Mouse (Mus musculus) layer of hippocampus, adult 18-20 months (tissue): ENCODE data around the gene Gm28308. TPM values are rescaled to one million over a fixed set of nuclear protein-coding genes. Genes with fewer than 3 reads are reported as not detected.

Experiments used
- DNase-seq, 2 experiments: peaks; one replicate each; pipeline ENCODE4 v3.0.0; 2022; ENCODE audit warnings: low spot score in 2 of 2
- total RNA-seq, 2 experiments: library from RNA; stranded (reverse); gene quantifications; 2 replicates each; pipeline ENCODE4 v1.2.3; 2021

Gene Gm28308
- total RNA-seq, 2 experiments from 2014 or later: not detected

DNA sequence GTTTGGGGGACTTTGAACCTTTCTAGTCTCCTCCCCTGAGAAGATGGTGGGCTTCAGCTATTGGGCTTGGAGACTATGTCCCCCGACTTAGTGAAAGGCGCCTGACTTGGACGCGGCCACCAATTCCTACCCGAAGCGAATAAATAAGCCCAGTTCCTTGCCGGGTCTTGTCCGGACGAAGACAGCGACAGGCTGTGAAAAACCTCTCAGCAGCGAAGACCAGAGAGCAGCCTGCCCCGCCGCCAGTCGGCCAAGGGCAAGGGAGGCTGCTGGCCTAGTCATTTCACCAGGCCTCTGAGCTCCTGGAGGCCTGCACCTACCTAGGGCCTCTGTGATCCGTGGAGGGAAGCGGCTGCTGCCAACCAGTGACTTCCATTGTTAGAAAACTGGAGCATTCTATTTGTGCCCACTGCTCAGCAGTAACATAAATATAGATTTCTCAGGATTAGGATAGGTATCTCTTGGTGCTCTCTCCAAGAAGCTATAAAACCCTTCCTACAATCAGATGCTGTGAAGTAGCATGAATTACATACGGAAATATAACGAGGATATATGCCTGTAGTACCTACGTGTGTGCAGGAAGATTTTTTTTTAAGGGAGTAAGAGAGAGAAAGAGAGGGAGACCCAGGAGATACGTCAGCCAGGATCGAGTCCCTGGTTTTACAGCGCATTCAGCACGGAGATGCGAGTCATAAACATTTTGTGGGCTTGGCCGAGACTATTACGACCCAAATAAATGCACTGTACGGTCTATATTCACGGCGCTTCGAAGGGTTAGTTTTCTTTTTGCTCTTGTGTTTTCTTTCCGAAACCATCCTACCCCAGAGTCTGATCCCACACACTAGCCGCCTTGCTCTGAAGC is 7.1 kb upstream of the Gm28308 start:
- DNase-seq: no peak

DNA sequence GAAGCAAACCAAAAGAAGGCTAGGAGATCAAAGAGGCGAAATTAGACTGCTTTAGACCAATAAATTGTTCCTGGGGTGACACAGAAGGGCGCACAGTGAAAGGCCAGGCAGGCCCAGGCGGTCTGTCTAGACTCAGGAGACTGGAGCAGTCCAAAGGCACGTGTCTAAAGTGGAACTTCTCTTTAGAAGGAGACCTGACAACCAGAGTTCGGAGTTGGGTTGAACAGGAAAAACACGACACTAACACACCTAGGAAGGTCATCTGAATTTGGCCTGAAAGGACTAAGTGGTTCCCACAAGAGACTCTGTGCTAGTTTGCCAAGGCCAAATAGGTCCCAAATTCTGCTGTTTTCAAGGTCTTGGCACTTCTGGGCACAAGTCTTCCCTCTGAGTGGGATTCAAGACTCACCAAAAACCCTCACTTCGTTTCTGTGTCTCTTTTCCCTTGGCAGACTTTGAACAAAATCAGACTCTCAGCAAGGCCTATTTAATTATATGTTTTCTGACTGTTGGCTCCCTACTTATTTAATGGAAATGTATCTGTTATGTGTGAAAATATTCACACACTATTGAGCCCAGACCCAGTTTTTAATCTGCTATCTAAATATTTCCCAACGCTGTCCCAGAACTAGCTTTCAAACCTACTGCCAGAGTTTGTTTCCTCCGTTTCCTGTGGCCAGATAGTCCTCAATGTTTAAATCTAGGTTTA is 6.2 kb upstream of the Gm28308 start:
- DNase-seq: no peak

DNA sequence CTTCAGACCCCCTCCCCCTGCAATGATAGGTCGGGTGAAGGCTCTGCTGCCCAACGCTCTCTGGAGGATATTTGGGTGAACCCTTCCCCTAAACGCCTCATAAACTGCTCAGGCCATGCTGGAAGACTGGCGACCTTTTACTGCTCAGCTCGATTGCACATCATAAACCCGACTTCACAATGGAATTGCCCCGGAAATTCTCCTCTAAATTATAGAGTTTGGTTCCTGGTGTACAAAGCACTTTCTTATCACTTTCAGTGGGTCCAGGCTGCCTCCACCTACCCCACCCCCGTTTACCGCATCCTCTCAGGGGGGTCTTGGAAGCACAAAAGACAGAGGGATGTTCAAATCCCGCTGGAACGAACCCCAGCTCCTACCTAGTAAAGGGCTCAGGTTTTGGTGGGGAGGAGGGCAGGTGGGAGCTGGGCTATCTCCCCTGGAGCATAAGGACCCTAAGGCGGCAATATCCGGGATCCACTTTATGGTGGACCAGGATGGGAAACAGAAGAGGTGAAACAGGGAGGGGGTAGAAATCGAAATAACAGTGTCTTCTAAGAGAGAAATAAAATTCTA is 5.6 kb upstream of the Gm28308 start:
- DNase-seq: no peak

DNA sequence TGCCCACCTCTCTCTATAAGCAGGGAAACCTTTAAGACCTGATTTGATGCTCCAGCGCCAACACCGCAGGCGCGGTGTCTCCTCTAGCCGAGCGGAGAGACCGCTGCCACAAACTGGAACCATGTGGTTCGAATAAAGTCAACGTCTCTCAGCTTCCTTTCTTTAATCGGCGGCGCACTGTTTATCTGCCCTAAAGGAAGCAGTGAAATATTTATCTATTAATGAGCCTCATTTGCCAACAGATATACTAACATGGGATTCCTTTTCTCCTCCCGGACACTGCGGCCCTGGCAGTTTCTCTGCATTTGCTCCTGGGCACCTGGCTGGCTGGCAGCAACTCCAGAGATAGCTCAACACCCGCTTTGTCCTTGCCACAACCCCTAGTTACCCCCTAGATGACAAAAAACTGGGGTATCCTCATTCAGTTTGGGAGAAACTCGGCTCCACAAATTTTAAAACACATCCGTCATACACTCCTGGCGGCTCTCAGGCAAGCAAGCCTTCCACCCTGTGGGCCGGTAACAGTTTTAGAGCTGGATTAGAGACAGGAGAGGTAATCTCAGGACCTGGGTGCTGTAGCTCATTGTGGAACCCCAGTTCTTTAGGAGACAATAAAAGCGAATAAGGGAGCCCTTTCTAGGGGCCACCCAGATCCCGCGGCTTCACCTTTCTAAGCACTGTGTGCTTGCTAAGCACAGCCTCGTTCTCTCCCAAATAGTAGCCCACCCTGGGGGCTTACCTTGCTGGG is 4.9 kb upstream of the Gm28308 start:
- DNase-seq: no peak

DNA sequence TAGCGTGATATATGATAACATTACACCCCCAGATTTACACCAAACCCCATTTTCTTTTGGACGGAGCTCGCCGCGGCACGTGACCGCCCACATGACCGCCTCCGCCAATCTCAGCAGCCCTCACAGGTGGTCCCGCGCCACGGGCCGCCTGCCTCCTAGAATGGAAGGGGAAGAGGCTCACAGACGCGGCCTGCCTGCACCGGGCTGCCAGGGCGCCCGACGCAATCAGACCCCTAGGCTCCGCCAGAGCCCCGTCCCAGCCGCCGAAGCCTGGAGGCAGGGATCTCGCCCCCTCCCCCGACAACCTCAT is 4.3 kb upstream of the Gm28308 start:
- no peak for DNase-seq

DNA sequence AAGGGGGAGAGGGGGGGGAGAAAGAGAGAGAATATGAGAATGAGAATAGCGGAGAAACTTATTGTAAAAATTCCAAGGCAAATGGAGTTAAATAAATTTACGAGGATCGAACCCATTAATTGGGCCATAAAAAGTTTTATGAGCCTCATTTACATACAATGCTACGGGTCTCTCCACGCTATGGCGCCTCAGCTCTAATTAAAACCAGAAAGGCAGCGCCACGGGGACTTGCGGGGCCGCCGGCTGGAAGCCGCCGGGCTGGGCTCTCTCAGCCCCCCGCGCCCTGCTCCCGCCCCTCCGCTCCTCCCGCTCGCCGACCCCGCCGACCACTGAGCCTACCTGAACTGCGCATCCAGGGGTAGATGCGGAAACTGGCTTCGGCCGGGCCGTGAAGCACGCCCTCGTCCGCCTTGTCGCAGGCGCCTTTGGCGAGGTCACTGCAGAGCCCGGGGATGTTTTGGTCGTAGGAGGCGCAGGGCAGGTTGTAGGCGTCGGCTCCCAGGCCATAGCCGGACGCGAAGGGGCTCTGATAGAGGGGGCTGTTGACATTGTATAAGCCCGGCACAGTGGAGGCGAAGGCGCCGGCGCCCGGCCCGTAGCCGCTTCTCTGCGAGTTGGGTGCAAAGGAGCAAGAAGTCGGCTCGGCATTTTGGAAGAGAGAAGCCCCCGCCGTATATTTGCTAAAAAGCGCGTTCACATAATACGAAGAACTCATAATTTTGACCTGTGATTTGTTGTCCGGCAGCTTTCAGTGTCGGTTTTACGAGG is 3.7 kb upstream of the Gm28308 start:
- no peak for DNase-seq

DNA sequence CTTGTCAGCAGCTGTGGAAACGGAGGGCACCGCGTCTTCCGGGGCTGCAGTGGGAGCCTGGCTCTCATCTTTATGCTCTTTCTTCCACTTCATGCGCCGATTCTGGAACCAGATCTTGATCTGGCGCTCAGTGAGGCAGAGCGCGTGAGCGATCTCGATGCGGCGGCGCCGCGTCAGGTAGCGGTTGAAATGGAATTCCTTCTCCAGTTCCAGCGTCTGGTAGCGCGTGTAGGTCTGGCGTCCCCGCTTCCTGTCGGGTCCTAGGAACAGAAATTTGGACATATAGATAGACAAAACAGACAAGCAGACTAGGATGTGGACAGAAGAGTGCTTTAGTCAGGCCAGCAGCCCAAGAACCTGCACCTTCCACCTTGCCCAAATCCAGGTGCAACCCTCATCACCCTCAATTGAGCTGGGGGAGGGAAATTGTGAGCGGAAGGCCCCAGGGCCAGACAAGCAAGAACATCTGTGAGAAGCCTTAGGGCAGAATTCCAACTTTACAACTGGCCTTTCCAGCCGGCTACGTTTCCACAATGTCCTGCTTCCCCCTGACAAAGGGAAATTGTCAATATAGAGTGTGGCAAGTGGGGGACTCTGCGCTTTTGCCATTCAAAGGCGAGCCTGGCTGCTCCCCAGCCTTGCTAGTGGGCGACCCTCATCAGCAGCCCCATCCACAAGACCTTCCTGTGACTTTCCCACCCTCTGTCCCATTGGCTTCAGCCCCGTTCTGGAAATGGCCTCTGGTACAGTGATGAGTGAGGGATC is 2.8 kb upstream of the Gm28308 start:
- no peak for DNase-seq

DNA sequence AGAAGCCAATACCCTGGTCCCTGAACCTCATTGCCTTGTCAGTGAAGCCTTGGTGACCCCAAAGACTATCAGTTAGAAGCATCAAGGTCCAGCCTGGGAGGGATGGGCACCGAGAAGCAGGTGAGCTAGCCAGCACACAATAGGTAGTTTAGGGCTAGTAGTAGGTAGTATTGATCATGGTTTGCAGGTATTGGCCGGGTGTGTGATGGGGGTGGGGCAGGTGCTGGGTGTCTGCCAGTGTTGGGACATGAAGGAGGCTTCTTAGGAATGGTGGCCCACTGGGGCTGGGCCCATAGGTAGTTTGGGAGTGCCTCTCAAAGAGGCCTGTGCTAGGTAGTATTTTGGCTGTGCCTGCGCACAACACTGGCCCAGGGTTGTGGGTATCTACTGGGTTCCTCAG is 1.9 kb upstream of the Gm28308 start:
- no peak for DNase-seq

DNA sequence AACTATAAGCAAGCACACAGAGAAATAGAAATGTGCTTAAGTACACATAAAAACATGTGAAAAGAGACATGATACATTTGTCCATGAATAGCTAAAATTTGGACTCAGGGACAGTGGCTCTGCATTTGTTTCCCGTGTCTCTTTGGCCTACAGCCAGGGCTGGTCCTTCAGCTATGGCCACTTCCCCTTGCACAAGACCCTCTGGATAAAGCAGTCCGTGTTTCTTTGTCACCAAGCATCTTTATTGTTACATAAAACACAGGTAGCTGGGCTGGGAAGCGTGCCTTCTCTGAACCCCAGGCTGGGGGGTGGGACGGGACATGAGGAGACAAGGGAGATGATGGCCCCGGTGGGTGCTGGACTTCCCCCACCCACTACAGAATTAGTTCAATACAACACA is 1.1 kb upstream of the Gm28308 start:
- no peak for DNase-seq

DNA sequence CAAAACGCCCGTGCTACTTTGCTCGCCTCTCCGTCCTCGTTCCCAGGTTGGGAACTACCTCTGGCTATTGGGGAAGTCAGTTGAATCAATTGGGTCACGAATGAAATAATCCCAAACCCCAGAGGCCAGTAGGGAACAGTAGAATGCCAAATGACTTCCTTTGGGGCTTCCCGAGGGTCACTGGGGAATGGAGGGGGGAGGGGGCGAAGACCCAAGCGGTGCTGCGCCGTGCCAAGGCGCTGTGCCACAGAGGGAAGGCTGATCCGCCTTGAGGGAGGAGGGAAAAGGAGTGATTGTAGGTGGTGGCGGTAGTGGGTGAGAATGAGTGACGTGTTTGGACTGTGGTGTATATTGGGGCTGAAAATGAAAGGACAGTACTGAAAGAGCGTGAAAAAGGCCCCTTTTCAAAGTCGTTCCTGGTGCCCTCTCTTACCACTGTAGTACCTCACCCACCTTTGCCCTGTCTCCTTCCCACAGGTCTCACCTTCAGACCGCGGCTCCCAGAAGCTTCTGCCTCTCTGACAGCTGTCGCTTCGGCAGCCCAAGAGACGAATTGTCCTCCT is 502 bp downstream of the Gm28308 start:
- DNase-seq: no peak

DNA sequence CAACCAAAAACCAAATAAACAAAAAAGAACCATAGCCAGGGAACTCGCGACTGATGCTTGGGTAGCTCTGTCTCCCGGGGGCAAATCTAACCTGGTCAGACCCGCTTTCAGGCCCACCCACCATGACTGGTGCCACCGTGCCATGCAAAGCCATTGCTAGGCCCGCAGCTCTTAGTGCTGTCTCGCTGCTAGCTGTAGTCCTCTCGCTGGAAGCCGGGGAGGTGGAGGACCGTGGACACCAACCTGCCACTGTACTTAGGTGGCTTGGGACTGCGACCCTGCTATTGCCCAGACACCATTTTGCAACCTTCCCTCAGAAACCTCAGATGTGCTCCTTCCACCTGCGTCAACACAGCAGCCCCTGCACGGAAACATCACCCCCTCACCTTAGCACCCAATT is 1.2 kb downstream of the Gm28308 start:
- DNase-seq: no peak

DNA sequence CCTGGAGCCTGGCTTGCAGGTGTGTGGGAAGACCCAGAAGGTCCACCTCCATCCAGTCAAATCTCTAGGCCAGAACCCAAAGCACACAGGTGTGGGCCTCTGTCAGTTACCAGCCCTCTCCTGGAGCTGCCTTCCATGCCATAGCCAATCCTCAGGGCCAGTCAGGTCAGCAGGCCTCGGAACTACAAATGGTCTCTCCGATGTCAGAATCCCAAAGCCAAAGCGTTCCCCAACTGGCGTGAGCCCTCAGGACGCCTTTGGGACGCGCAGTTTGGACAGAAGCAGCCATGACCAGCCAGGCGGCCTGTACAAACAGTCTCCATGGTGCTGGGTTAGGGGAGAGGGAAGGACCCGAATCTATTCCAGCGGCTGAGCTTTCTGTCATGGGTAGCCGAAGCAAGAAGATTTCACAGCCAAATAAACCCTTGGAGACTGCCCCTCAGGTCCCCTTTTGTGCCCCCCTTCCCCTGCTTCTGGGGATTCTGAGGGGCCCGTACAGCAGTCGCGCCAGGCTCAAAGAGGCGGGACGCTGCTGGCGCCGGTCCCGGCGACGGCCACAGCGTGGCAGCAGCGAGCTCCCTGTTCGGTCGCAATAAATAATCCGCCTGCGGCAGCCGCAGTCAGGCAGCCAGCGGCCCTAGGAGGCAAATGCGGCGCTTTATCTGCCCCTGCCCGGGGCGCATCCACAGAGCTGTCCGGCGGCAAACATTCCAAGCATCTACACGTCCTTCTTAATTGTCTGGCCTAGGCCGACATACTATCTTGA is 1.8 kb downstream of the Gm28308 start:
- DNase-seq: peak; percentile 28 to 50

DNA sequence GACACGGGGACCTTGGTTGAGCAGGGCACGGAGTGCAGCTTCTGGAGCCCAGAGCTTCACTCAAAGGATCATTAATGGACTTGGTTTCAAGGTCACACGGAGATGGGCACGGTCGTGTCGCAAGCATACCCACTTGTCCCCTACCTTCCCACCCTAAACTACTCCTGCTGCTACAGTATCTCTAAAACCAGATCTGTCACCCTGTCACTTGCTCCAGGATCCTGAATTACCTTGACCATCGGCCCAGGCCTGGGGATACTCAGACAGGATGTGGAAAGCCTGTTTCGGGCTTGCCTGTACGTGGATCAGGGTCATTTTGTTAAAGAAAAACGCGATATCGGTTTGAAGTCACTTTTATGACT is 3.5 kb downstream of the Gm28308 start:
- DNase-seq: no peak

DNA sequence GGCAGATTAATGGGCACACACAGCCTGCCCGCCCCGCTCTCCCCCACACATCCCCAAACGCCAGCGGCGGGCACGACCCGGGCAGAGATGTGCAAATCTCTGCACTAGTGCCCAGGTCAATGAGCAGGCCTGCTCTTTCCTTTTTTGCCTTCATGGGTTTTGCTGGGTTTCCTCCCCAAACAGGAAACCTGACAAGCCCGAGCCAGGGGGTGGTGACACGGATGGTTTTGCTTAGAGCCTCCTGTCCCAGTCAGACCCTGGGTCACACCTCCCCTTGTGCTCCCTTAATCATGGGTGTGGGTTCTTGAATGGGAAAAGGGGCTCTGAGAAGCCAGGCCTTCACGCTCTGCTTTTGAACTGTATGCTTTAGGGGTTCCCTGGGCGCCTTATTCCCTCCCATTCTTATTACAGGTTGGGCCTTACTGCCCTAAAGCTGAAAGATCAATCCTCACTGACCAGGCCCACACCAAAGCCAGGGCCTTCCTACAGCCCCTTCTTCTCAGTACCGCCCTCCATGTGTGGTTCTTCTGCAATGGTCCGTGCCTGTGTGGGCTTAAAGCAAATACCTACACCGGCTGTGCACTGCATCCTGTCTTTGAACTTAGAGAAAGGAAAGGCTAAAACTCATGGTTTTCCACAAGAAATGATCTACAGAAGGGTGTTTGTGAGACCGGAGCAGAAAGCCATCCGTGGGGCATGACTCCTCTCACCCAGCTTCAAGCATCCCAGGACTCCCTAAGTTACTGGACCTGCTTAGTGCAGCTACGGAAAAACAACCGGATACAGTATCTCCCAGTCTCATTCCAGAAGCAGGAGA is 4.1 kb downstream of the Gm28308 start:
- DNase-seq: no peak

DNA sequence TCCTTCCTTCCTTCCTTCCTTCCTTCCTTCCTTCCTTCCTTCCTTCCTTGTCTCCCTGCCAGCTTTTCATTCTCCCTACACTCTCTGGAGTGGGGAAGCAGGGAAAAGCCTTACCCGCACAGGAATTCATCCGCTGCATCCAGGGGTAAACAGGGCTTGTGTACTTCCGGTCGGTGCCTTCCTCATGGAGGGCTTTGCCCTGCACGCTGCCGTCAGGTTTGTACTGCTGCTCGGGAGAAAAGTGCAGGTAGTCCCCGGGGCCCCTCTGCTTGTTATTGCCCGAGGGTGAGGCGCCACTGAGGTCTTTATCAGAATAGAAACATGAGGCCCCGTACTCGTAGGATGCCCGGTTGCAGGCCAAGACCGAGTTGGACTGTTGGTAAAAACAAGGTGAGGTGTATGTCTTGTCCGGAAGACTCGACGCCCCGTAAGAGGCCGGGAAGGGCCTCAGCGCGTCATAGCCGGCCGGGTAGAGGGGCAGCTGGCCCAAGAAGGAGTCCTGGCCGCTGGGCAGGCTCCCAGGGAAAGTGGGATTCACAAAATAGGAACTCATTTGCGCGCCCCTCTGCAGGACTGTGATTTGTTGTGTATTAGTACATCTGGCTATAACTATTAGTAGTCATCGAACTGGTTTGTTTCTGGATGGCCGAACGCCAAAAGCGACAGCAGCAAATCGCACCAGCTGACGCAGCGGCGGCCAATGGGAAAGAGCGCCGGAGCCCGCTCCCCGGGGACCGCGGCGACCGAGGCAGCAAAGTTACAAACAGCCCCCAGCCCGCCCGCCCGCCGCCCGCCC is 4.9 kb downstream of the Gm28308 start, which contains the start of gene Hoxa6:
Gene Hoxa6, minus strand, starts transcription at position 651 of the 796 bp plus-strand sequence.
- DNase-seq: no peak

DNA sequence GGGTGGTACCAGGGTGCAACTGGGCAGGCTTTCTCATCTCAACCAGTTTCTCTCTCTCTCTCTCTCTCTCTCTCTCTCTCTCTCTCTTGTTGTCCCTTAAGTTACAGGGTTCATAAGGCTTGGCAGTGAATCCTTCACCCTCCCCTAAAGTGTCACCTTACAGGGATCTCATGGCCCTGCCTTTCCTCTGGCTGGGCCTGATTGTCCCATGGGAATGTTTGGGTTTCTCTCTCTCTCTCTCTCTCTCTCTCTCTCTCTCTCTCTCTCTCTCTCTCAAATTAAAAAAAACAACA is 5.5 kb downstream of the Gm28308 start:
- no peak for DNase-seq

DNA sequence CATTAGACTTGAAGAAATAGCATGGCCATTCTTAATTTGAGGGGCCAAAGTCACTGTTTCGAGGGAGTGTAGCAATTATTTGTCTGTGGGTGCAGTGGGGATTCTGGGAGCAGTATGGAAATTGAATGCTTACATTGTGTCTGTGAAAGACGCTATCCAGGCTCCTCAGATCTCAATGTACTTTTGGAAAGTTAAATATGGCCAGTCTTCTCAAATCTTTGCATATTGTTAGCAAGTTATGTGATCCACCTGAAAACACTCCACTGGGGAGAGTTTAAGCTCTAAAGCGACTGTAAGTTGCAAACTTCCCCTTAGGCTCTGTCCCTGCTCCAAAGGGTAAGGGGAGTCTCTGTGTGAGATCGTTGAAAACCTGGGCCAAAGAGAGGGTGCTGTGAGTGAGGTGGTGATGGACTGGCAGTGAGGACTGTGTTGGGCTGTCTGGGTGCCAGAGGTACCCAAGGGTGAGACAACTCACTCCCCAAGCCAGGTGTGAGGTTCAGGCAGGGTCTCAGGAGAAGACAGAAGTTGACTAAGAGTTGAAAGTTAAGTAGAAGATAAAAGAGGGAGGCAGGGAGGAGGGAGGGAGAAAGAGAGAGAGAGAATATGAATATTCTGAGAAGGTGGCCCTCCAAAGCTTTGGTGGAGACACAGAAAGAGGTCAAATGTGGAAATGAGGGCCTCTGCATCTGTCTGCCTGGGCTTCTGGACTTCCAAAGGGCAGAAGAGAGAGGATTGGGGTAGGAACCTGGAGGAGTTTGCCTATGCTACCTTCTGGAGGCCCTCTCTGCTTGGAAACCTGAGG is 6.1 kb downstream of the Gm28308 start:
- DNase-seq: no peak
